Mouse (Mus musculus): ENCODE data around the gene Snd1.

GRCm38 (mm10) chr6:28599120-28599519 lies 124.2 kb downstream of the Snd1 start:
- TF ChIP-seq POLR2A (IDR thresholded peaks at IDR 0.05; ENCODE audit: low read depth, low read length) (no peak), CTCF (IDR thresholded peaks at IDR 0.05; ENCODE audit: borderline replicate concordance, insufficient read depth, low read length) (no peak)

Measured in embryonic fibroblast, embryonic 13.5 days (primary cell).